Mouse (Mus musculus): ENCODE data around the gene Sidt1. TPM values are rescaled to one million over a fixed set of nuclear protein-coding genes. Genes with fewer than 3 reads are reported as not detected.
A peak's percentile ranks its signal among the peaks of the same experiment; 100 is the strongest.

Gene Sidt1
- total RNA-seq (2015) (0.07 and 1.5 TPM in 2 replicates), total RNA-seq (2017) (0.29 and 0.73 TPM in 2 replicates)

GRCm38 (mm10) chr16:44332861-44333284 lies at the start of gene Sidt1:
Gene Sidt1 (minus strand): TSS chr16:44333196.
- peak; percentile 78 for ATAC-seq (ENCODE audit: poor library complexity, severe bottlenecking)

DNA sequence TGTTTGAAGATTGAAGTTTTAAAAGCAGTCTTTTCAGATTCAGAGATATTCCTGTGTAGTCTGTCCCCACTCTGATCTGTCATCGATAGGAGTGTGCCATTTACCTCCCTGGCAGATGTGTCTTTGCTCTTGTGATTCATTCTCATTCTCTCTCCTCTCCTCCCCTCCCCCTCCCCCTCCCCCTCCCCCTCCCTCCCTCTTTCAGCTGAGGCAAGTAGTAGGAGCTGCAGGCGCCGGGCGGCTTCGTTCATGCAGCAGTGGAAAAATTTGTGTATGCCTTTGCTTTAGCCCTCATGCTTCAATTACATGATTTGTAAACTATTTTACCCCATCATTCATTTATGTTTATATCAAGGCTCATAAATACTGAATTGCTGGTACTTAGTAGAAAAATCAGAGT lies 48.6 kb upstream of the Sidt1 start:
- no peak for ATAC-seq (ENCODE audit: poor library complexity, severe bottlenecking)

DNA sequence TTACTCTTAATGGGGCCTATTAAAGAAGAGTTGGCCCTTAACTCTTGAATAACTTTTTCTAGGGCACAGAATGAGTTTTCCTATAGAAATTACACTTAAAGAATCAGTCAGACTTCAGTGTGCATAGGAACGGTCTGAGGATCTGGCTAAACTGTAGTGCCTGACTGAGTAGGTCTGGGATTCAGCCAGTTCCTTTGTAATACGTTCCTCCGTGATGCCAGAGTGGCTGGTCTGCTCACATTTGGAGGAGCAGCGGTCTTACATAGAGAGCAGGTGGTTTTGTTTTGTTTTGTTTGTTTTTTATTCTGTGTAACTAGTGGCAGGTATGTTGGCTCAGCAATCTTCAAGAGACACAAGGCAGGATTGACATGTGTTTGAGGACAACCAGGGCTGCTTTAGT lies 47.0 kb upstream of the Sidt1 start:
- no peak for ATAC-seq (ENCODE audit: poor library complexity, severe bottlenecking)

DNA sequence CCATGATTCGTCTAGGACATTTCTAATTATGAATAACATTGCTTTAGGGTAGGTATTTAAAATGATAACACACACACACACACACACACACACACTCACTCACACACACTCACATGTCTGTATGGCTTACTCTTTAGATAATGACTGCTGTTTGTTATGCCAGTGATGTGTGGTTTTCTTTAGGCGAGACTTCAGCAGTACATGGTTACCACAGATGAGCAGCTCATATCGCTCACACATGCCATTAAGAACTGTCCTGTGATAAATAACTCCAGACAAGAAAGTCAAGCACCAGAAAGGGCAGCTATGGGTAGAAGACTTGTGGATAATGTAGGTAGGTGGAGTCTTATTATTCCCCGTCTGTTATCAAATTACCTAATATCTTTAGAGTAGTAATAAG lies 42.5 kb upstream of the Sidt1 start:
- no peak for ATAC-seq (ENCODE audit: poor library complexity, severe bottlenecking)

DNA sequence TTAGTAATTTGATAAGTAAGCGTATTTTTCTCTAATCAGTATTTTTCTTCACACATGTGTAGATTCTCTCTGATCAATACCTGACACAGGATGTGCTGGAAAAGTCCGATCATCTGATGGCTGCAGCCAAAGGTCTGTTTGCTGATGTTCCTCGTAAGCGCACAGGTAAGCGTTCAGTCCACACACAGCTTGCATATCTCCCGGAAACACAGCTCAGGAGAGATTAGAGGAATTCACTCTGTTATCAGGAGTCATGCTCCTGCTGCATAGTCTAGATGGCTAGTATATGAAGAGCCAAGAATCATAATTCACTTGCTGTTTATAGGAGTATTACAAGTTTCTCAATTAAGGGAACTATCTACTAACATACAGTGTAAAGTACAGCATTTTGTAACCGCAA lies 32.5 kb upstream of the Sidt1 start:
- no peak for ATAC-seq (ENCODE audit: poor library complexity, severe bottlenecking)

GRCm38 (mm10) chr16:44361921-44362890 lies 29.2 kb upstream of the Sidt1 start:
- ATAC-seq (ENCODE audit: poor library complexity, severe bottlenecking), result peak; percentile 47

DNA sequence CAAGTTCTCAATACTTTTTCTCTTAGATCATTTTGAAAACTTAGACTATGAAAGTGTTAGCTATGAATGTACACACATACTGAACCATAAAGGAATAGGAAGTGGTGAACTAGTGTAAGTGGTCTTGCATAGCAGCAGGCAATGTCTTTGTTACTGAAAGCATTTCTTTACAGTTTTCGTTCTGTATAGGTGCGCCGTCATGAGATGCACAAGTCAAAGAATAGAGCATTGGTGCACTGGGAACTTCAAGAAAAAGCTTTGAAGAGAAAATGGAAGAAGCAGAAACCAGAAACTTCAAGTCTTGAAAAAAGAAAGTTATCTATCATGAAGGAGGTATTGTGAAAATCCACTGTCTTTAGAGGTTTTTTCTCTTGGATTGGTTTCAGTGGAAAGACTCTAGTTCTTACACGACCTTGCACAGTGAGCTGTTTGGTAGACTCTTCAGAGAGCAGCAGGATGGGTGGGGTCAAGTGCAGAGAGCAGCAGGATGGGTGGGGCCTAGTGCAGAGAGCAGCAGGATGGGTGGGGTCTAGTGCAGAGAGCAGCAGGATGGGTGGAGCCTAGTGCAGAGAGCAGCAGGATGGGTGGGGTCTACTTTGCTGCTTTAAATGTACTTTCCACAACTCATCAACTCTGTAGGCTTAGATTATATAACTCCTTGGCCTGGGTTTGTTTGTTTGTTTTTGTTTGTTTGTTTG lies 24.7 kb upstream of the Sidt1 start:
- ATAC-seq (ENCODE audit: poor library complexity, severe bottlenecking), result peak; percentile 97

GRCm38 (mm10) chr16:44356291-44356690 lies 23.3 kb upstream of the Sidt1 start:
- 0 out of 2 replicates have a peak, but pooled peaks have one; percentile 20 for ATAC-seq (ENCODE audit: poor library complexity, severe bottlenecking)

- ATAC-seq (ENCODE audit: poor library complexity, severe bottlenecking), result no peak
These were observed 16.9 kb upstream of the Sidt1 start for GRCm38 (mm10) chr16:44349801-44350397.

GRCm38 (mm10) chr16:44347071-44347901 lies 14.3 kb upstream of the Sidt1 start, which contains the start of gene Spice1:
Gene Spice1 (plus strand): TSS chr16:44347121.
- peak; percentile 97 for ATAC-seq (ENCODE audit: poor library complexity, severe bottlenecking)

DNA sequence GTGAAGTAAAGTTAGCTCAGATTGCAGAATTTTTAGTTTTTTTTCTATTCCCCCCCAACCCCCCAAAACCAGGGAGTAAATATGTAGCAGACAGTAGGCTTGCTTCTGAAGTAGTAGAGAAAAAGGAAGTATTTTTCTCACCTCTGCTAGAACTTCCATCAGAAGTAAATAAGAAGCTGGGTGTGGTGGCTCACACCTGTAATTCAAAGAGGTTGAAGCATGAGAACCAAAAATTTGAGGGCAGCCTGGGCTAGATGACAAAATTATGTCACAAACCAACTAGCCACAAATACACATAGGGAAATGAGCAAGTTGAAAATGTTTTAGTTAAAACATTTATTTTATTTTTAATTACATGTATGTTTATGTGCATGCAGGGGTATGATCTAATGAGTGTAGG lies 4.5 kb upstream of the Sidt1 start:
- no peak for ATAC-seq (ENCODE audit: poor library complexity, severe bottlenecking)

- peak; percentile 39 for ATAC-seq (ENCODE audit: poor library complexity, severe bottlenecking)
These were observed 768 bp downstream of the Sidt1 start for GRCm38 (mm10) chr16:44331995-44332860.

DNA sequence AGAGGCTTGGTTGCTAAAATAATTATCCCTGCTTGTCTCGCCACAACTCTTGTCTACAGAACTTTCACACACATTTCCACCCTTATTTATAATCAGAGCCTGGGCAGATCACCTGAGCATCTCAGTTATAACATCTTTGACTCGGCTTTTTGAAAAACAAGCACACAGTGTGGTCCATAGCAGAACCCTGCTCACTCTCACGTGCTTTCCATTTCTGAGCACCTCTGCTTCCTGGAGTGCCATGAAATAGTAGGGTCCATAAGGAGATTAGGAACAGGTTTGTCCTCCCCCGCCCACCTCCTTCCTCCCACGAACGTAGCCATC lies 1.4 kb downstream of the Sidt1 start:
- ATAC-seq (ENCODE audit: poor library complexity, severe bottlenecking), result no peak

- no peak for ATAC-seq (ENCODE audit: poor library complexity, severe bottlenecking)
These were observed 1.8 kb downstream of the Sidt1 start for GRCm38 (mm10) chr16:44331154-44331553.

DNA sequence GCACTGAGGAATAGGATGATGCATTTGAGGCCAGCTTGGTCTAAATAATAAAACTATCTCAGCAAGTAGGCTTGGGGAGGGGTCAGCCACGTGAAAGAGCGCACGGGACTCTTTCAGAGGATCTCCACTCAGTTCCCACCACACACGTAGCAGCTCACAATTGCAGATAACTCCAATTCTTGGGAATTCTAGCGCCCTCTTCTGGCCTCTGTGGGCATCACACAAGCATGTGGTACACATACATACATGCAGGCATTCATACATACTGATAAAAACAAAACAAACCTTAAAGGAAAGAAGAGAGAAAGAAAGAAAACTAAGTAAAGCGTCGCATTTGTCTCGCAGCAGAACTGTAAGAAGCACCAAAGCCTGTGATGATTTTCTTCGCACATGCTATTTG lies 2.3 kb downstream of the Sidt1 start:
- no peak for ATAC-seq (ENCODE audit: poor library complexity, severe bottlenecking)

- ATAC-seq (ENCODE audit: poor library complexity, severe bottlenecking), result no peak
These were observed 4.4 kb downstream of the Sidt1 start for GRCm38 (mm10) chr16:44328644-44329043.

- no peak for ATAC-seq (ENCODE audit: poor library complexity, severe bottlenecking)
These were observed 12.8 kb downstream of the Sidt1 start for GRCm38 (mm10) chr16:44320232-44320631.

DNA sequence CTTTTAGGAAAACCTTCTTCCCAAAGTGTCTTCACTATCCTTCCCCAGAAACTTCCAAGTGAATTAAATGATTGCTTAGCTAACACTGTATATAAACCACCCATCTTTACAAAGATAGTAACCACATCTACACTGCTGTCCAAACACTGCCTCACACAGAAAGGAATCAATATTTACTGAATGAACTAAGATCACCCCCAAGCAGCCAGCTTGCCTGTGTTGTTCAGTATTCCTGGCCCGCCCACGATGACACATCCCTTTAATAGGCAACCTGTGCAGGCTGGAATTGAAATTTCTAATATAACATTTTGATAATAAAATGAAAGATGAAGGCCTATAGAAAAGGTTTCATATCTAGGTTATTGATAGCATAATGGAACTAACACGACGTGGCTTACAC lies 16.6 kb downstream of the Sidt1 start:
- no peak for ATAC-seq (ENCODE audit: poor library complexity, severe bottlenecking)

DNA sequence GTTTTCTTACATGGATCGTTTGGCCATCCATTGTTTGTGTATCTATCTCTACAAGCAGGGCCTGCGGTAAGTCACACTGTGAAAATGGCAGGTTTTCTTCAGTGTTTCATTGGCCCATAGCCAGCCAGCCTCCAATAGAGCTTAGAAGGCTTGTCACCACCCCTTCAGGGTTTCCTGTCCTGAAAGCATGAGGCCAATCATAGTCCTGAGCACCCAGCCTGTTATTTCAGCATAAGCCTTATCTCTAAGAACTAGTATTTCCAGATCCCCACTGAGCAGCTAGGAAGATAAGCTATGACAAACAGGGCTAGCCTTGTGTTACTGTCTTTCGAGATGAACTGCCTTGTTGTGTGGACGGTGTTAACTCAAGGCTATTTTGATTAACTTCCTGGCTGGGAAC lies 19.6 kb downstream of the Sidt1 start:
- ATAC-seq (ENCODE audit: poor library complexity, severe bottlenecking), result peak; percentile 63

- no peak for ATAC-seq (ENCODE audit: poor library complexity, severe bottlenecking)
These were observed 27.4 kb downstream of the Sidt1 start for GRCm38 (mm10) chr16:44305606-44306005.

All from megakaryocyte, adult 5-6 weeks (primary cell).